Mouse (Mus musculus) forebrain, embryonic 14.5 days (tissue): ENCODE measurements around the gene Kcnb1. TPM values are rescaled to one million over a fixed set of nuclear protein-coding genes. Genes with fewer than 3 reads are reported as not detected.

Source experiments
- ATAC-seq: fragments of 200-750 bp; cut with Nextera tagmentation; 2 replicates; pipeline ENCODE4 v1.8.0; 2017; ENCODE audit warnings: mild to moderate bottlenecking, moderate library complexity
- DNase-seq: peaks from one replicate; pipeline ENCODE4 v3.0.0-alpha.2; 2015; ENCODE audit warnings: low spot score
- H3K27ac ChIP-seq: fragments of 300-500 bp; sonication (generic); 2 replicates; pipeline ENCODE4 v1.5.1; 2014; ENCODE audit warnings: low read depth, mild to moderate bottlenecking, control low read depth, low read length, moderate library complexity
- H3K27me3 ChIP-seq: fragments of 300-500 bp; sonication (generic); replicated peaks from 2 replicates; pipeline ENCODE4 v1.6.1; 2014; ENCODE audit warnings: low read length, control low read depth, mixed read lengths; ENCODE audit not compliant: control insufficient read depth, insufficient read depth
- H3K36me3 ChIP-seq: fragments of 300-500 bp; sonication (generic); 2 replicates; pipeline ENCODE4 v1.6.1; 2014; ENCODE audit warnings: low read length, control low read depth; ENCODE audit not compliant: control insufficient read depth, insufficient read depth
- H3K4me1 ChIP-seq: fragments of 300-500 bp; sonication (generic); 2 replicates; pipeline ENCODE4 v1.6.1; 2014; ENCODE audit warnings: antibody characterized with exemption, low read length, control low read depth; ENCODE audit not compliant: control insufficient read depth, insufficient read depth
- H3K4me2 ChIP-seq: fragments of 300-500 bp; sonication (generic); 2 replicates; pipeline ENCODE4 v1.6.1; 2014; ENCODE audit warnings: mild to moderate bottlenecking, control low read depth, low read length
- H3K4me3 ChIP-seq: fragments of 300-500 bp; sonication (generic); 2 replicates; pipeline ENCODE4 v1.5.1; 2014; ENCODE audit warnings: low read depth, low read length, control low read depth
- H3K9ac ChIP-seq: fragments of 300-500 bp; sonication (generic); 2 replicates; pipeline ENCODE4 v1.6.1; 2014; ENCODE audit warnings: mild to moderate bottlenecking, low read length, control low read depth, moderate library complexity
- H3K9me3 ChIP-seq: fragments of 300-500 bp; sonication (generic); replicated peaks from 2 replicates; pipeline ENCODE4 v1.6.1; 2016; ENCODE audit warnings: low read length, control low read depth, mixed read lengths; ENCODE audit not compliant: control insufficient read depth
- WGBS: fragments of 180-500 bp; shearing (Covaris S2); extraction: QIAGEN DNeasy Blood & Tissue Kit; methylation state at CpG from one replicate; pipeline ENCODE4 v1.1.7; 2014; 5-methylcytosine and 5-hydroxymethylcytosine counted together
- polyA plus RNA-seq: library from polyadenylated mRNA; unstranded; fragments of >200 nt; fragmentation: Nextera tagmentation; extraction: Ambion mirVana; gene quantifications from 2 replicates; pipeline ENCODE4 v1.2.1, GENCODE M21; 2014

The Kcnb1 gene
- polyA plus RNA-seq, 1 experiment from 2014 or later, result 1.6 TPM

GRCm38 (mm10) chr2:167120186-167120830, 69.6 kb downstream of the Kcnb1 start:
- Histone ChIP-seq H3K9me3 (no peaks in the 10 kb centered on the region), H3K36me3 (no peaks in the 10 kb centered on the region), H3K27ac (no peak overlapping the region), H3K4me2 (no peak overlapping the region), H3K27me3 (no peaks in the 10 kb centered on the region), H3K9ac (no peak overlapping the region), H3K4me3 (no peak overlapping the region), H3K4me1 (peaks cover 8% of the 10 kb centered on the region)
- ATAC-seq (no peak), DNase-seq (no peak)
- 70% methylated on average over 12 of the region's 12 CpGs for WGBS

- Histone ChIP-seq H3K4me1 (no peaks in the 10 kb centered on the region), H3K4me3 (no peak overlapping the region), H3K9ac (no peak overlapping the region), H3K27ac (no peak overlapping the region), H3K27me3 (no peaks in the 10 kb centered on the region), H3K4me2 (no peak overlapping the region), H3K36me3 (no peaks in the 10 kb centered on the region), H3K9me3 (no peaks in the 10 kb centered on the region)
- DNase-seq, result no peak
- ATAC-seq, result no peak
- WGBS, result 89% methylated on average over 10 of the region's 10 CpGs
Measured at GRCm38 (mm10) chr2:167118046-167118445, 71.9 kb downstream of the Kcnb1 start.

- H3K36me3 ChIP-seq, result no peaks in the 10 kb centered on the region
- 44% methylated on average over 6 of the region's 6 CpGs for WGBS
- no peak overlapping the region for H3K4me3 ChIP-seq
- no peak overlapping the region for H3K4me2 ChIP-seq
- H3K27ac ChIP-seq, result no peak overlapping the region
- no peak overlapping the region for H3K9ac ChIP-seq
- H3K27me3 ChIP-seq, result no peaks in the 10 kb centered on the region
- ATAC-seq (peak; percentile 87), DNase-seq (peak; percentile 87)
- no peaks in the 10 kb centered on the region for H3K9me3 ChIP-seq
- H3K4me1 ChIP-seq, result 0 out of 2 replicates have a peak, but pooled peaks cover 5% of the 10 kb centered on the region
Measured at GRCm38 (mm10) chr2:167112737-167113136, 77.2 kb downstream of the Kcnb1 start.

- Histone ChIP-seq H3K27me3 (no peaks in the 10 kb centered on the region), H3K9ac (no peak overlapping the region; the same call in 1 of the 2 replicates), H3K4me1 (0 out of 2 replicates have a peak, but pooled peaks cover 5% of the 10 kb centered on the region), H3K4me3 (no peak overlapping the region), H3K4me2 (no peak overlapping the region), H3K27ac (no peak overlapping the region), H3K36me3 (no peaks in the 10 kb centered on the region), H3K9me3 (no peaks in the 10 kb centered on the region)
- ATAC-seq, result peak; percentile 76
- 4% methylated on average over 7 of the region's 7 CpGs for WGBS
- peak; percentile 78 for DNase-seq
Measured at GRCm38 (mm10) chr2:167112259-167112658, 77.7 kb downstream of the Kcnb1 start.

- Histone ChIP-seq H3K9me3 (no peaks in the 10 kb centered on the region; the same call in 1 of the 2 replicates), H3K4me2 (no peak overlapping the region), H3K36me3 (0 out of 2 replicates have a peak, but pooled peaks cover 6% of the 10 kb centered on the region), H3K4me3 (no peak overlapping the region), H3K9ac (no peak overlapping the region), H3K27me3 (no peaks in the 10 kb centered on the region), H3K4me1 (0 out of 2 replicates have a peak, but pooled peaks cover 5% of the 10 kb centered on the region), H3K27ac (no peak overlapping the region)
- DNase-seq (no peak), ATAC-seq (no peak)
- WGBS, result 88% methylated on average over 8 of the region's 8 CpGs
Measured at GRCm38 (mm10) chr2:167109506-167109905, 80.4 kb downstream of the Kcnb1 start.

GRCm38 (mm10) chr2:167103546-167103945, 86.4 kb downstream of the Kcnb1 start:
- WGBS, result 39% methylated on average over 7 of the region's 7 CpGs
- Histone ChIP-seq H3K27ac (no peak overlapping the region), H3K36me3 (0 out of 2 replicates have a peak, but pooled peaks cover 6% of the 10 kb centered on the region), H3K4me1 (peaks cover 3% of the 10 kb centered on the region; the same call in 1 of the 2 replicates), H3K9me3 (no peaks in the 10 kb centered on the region; the same call in 1 of the 2 replicates), H3K27me3 (no peaks in the 10 kb centered on the region), H3K9ac (no peak overlapping the region), H3K4me2 (no peak overlapping the region), H3K4me3 (no peak overlapping the region)
- DNase-seq (peak; percentile 41), ATAC-seq (no peak)

- DNase-seq (no peak), ATAC-seq (no peak)
- WGBS, result 84% methylated on average over 17 of the region's 17 CpGs
- Histone ChIP-seq H3K9ac (no peak overlapping the region), H3K36me3 (0 out of 2 replicates have a peak, but pooled peaks cover 6% of the 10 kb centered on the region), H3K9me3 (no peaks in the 10 kb centered on the region; the same call in 1 of the 2 replicates), H3K4me2 (no peak overlapping the region), H3K27ac (no peak overlapping the region), H3K27me3 (no peaks in the 10 kb centered on the region), H3K4me1 (peaks cover 3% of the 10 kb centered on the region; the same call in 1 of the 2 replicates), H3K4me3 (no peak overlapping the region)
Measured at GRCm38 (mm10) chr2:167101743-167102441, 88.1 kb downstream of the Kcnb1 start.

- Histone ChIP-seq H3K4me1 (no peaks in the 10 kb centered on the region), H3K27me3 (no peaks in the 10 kb centered on the region), H3K4me2 (no peak overlapping the region), H3K4me3 (no peak overlapping the region), H3K9me3 (0 out of 2 replicates have a peak, but pooled peaks cover 2% of the 10 kb centered on the region), H3K36me3 (no peaks in the 10 kb centered on the region), H3K27ac (no peak overlapping the region), H3K9ac (no peak overlapping the region)
- no peak for DNase-seq
- no peak for ATAC-seq
- 92% methylated on average over 4 of the region's 4 CpGs for WGBS
Measured at GRCm38 (mm10) chr2:167094688-167095087, 95.3 kb downstream of the Kcnb1 start.
